In the genomic region with DNA sequence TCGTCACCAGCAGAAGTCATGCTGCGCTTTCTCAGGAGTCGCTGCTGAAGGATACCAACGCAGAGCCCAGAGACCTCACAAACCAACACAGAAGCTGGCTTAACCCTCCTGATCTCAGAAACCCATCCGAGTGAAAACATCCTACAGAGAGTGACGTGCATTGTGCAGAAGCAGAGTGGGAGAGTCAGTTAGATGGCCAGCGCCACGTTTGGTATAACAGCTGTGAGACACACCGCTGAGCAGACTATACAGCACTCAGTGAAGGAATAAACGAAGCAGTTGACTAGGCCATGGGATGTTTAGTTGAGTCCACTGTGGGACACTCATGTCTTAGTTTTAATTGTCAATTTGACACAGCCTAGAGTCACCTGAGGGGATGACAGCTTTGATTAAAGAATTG, we compare ENCODE assay signal across 29 mouse cellular contexts. TPM values are rescaled to one million over a fixed set of nuclear protein-coding genes. Genes with fewer than 3 reads are reported as not detected.
DNase-seq lines count a peak whose midpoint lies in the region; ATAC-seq lines count a peak whose summit lies in the region.
"Had no signal": no experiment of that assay in that cellular context is flagged by ENCODE, and none has a peak within 500 bp of the region (broad histone marks: within the 10 kb centered on the region; RNA-seq: fewer than 3 reads in every experiment).

No protein-coding gene starts in this region.

- no peaks in the 10 kb centered on the region for H3K36me3 ChIP-seq in kidney, embryonic 15.5 days
- H3K36me3 ChIP-seq: embryonic facial prominence, embryonic 10.5 days; embryonic facial prominence, embryonic 13.5 days; forebrain, embryonic 12.5 days; forebrain, embryonic 15.5 days; heart, embryonic 12.5 days; heart, embryonic 15.5 days had no signal

- peak overlapping the region; percentile 37; the same call in 1 of the 2 replicates for H3K27ac ChIP-seq in kidney, embryonic 15.5 days
- H3K27ac ChIP-seq: embryonic facial prominence, embryonic 10.5 days; embryonic facial prominence, embryonic 13.5 days; forebrain, embryonic 12.5 days; forebrain, embryonic 15.5 days; heart, adult 2 months; heart, embryonic 15.5 days; hindbrain, embryonic 14.5 days had no signal

- no peak overlapping the region for H3K9ac ChIP-seq in kidney, embryonic 15.5 days
- H3K9ac ChIP-seq: embryonic facial prominence, embryonic 13.5 days; forebrain, embryonic 12.5 days; forebrain, embryonic 15.5 days; heart, embryonic 12.5 days; heart, embryonic 15.5 days; hindbrain, embryonic 14.5 days had no signal

- peak; percentile 52; the same call in 1 of the 2 replicates for ATAC-seq in kidney, embryonic 15.5 days (replicated peaks; ENCODE audit: low FRiP score)
- ATAC-seq in inflammation-experienced regulatory T-cells, adult 6 months = no peak
- ATAC-seq: CD4-positive, CD25-positive, alpha-beta regulatory T cell, adult 4 months; forebrain, embryonic 15.5 days had no signal

- no peaks in the 10 kb centered on the region for H3K9me3 ChIP-seq in kidney, embryonic 15.5 days (replicated peaks)
- H3K9me3 ChIP-seq: embryonic facial prominence, embryonic 10.5 days; embryonic facial prominence, embryonic 13.5 days; forebrain, embryonic 12.5 days; forebrain, embryonic 15.5 days; heart, embryonic 12.5 days; heart, embryonic 15.5 days had no signal

- no peak overlapping the region for H3K4me3 ChIP-seq in kidney, embryonic 15.5 days (replicated peaks)
- H3K4me3 ChIP-seq: embryonic facial prominence, embryonic 10.5 days; embryonic facial prominence, embryonic 13.5 days; erythroblast, embryonic 14.5 days; forebrain, embryonic 12.5 days; forebrain, embryonic 15.5 days; heart, adult 2 months; heart, embryonic 12.5 days; heart, embryonic 15.5 days had no signal

- 0 out of 2 replicates have a peak, but pooled peaks cover 2% of the 10 kb centered on the region for H3K4me1 ChIP-seq in kidney, embryonic 15.5 days
- H3K4me1 ChIP-seq: forebrain, embryonic 15.5 days; heart, embryonic 12.5 days; heart, embryonic 15.5 days had no signal

- H3K27me3 ChIP-seq in kidney, embryonic 15.5 days = no peaks in the 10 kb centered on the region; the same call in 1 of the 2 replicates
- H3K27me3 ChIP-seq: embryonic facial prominence, embryonic 13.5 days; forebrain, embryonic 12.5 days; forebrain, embryonic 15.5 days; heart, embryonic 15.5 days had no signal

- DNase-seq in kidney, adult 11 months = peak; percentile 19
- DNase-seq in kidney, adult 8-10 months = no peak
- DNase-seq in kidney, postnatal 25 days = no peak
- DNase-seq in retina, postnatal 1 day = peak; percentile 7
- no peak for DNase-seq in retina, embryonic 14.5 days (ENCODE audit: low spot score)
- peak; percentile 15 to 26 for DNase-seq in kidney, postnatal 4 days
- DNase-seq: adrenal gland, adult 8-10 months; adrenal gland, postnatal 25 days; cerebellum, adult 11-12 months; cerebellum, adult 8-10 months; cerebellum, postnatal 10 days; cerebellum, postnatal 36 days; embryo, embryonic 11 days; gastrocnemius, postnatal 25 days; heart, adult 2 months; heart, postnatal 14 days; heart, postnatal 4 days had no signal

- 61% methylated on average over 10 of the region's 10 CpGs for WGBS in kidney, embryonic 15.5 days

- no peak overlapping the region for H3K4me2 ChIP-seq in kidney, embryonic 15.5 days
- H3K4me2 ChIP-seq: embryonic facial prominence, embryonic 13.5 days; forebrain, embryonic 12.5 days; forebrain, embryonic 15.5 days; heart, embryonic 12.5 days; heart, embryonic 15.5 days; hindbrain, embryonic 14.5 days had no signal

RNA-seq across cellular contexts. Expression of a gene that starts 40.2 kb away (rescaled TPM):
- 0.10 and 0.12 TPM in 2 replicates for polyA plus RNA-seq in kidney, embryonic 15.5 days (2015; fragmentation: Nextera tagmentation; extraction: Ambion mirVana)
- not detected for polyA plus RNA-seq in inflammation-experienced regulatory T-cells, adult 6 months (2017; shearing (Covaris generic))
- polyA plus RNA-seq: C2C12; CD4-positive, CD25-positive, alpha-beta regulatory T cell, adult 4 months; embryonic facial prominence, embryonic 10.5 days; embryonic facial prominence, embryonic 13.5 days; erythroblast, embryonic 14.5 days; forebrain, embryonic 12.5 days; forebrain, embryonic 15.5 days; heart, adult 2 months; heart, embryonic 12.5 days; heart, embryonic 15.5 days had no signal

Comparison
In these comparisons a context has a peak if more than half of its experiments do, and no peak if none do; other contexts are left out.
1. DNase-seq: peak in kidney, adult 11 months (single experiment), retina, postnatal 1 day (single experiment) and kidney, postnatal 4 days (2 of 2); none in kidney, adult 8-10 months (0 of 2), kidney, postnatal 25 days (0 of 2) and retina, embryonic 14.5 days (single experiment).